Mouse (Mus musculus) C2C12 (cell line): ENCODE results near the gene Efnb3.

Experiments
- CEBPB ChIP-seq: IDR thresholded peaks from one replicate; pipeline ENCODE4 v1.6.1; 2011; ENCODE audit warnings: low read depth, mild to moderate bottlenecking, control low read depth, moderate library complexity
- CTCF ChIP-seq: IDR thresholded peaks from one replicate; pipeline ENCODE4 v1.5.1; 2011; ENCODE audit not compliant: control insufficient read depth, insufficient read depth, insufficient read length
- MAX ChIP-seq: IDR thresholded peaks from one replicate; pipeline ENCODE4 v1.6.1; 2011; ENCODE audit warnings: mild to moderate bottlenecking, control low read depth
- MYOD1 ChIP-seq: IDR thresholded peaks from one replicate; pipeline ENCODE4 v1.6.1; 2011; ENCODE audit warnings: low read depth; ENCODE audit not compliant: control insufficient read depth, insufficient read length
- USF1 ChIP-seq: IDR thresholded peaks from one replicate; pipeline ENCODE4 v1.6.1; 2011; ENCODE audit warnings: low read depth, mild to moderate bottlenecking, control low read depth, moderate library complexity

- TF ChIP-seq CTCF, result no peak
- no peak for TF ChIP-seq MAX
- TF ChIP-seq USF1, result no peak
- TF ChIP-seq CEBPB, result no peak
- TF ChIP-seq MYOD1, result no peak
These were observed 40.1 kb upstream of the Efnb3 start for GRCm38 (mm10) chr11:69600098-69600497.
